Mouse (Mus musculus): Measurements from ENCODE around the gene Gm49380.
A peak's percentile ranks its signal among the peaks of the same experiment; 100 is the strongest.

DNA sequence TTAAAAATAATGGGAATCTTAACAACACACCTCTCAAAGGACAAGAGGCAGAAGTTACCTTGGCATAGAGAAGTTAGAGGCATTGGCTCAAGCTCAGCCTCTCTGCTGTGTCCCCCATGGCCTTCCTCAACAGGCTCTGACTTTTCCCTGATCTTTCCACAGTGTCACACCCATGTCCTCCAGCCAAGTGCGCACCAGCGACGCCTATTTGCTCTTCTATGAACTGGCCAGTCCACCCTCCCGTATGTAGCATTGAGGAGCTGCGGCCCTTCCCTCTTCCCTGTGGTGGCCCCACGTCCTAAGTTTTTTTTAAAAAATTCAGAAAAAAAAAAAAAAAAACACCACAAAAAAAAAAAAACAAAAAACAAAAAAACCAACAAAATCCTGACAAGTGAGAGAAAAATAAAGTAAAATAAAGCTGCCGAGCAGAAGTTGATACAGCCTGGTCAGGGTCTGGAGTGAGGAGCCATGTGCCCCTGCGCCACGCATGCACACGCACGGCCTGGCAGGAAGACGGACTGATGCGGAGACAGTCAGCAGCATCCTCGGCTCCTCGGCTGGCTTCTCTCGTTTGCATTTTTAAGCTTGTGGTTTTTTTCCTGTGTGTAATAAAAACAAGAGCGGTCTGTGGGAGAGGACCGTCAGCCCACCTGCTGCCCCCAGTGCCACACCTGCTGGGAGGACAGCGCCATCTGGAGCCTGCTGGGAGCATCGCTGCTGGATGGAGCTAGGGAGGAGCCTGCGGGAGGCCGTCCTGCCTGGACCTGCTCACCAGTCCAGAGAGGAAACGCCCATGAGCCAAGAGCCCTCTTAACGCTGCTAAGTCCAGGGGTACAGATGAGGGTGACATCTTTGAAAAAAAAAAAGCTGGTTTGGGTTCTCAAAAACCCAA lies 19.4 kb downstream of the Gm49380 start:
- TF ChIP-seq CTCF (IDR thresholded peaks at IDR 0.05; ENCODE audit: borderline replicate concordance, extremely low read depth, insufficient read depth, insufficient read length) (peak; percentile 91), POLR2A (IDR thresholded peaks at IDR 0.05; ENCODE audit: borderline replicate concordance, extremely low read depth, insufficient read depth, insufficient read length, poor library complexity, severe bottlenecking) (no peak)
